ENCODE assay signal across 9 mouse cellular contexts in genomic region chr6:116228785-116229525, GRCm38 (mm10). TPM values are rescaled to one million over a fixed set of nuclear protein-coding genes. Genes with fewer than 3 reads are reported as not detected.
DNase-seq lines count a peak whose midpoint lies in the region; ATAC-seq and TF ChIP-seq lines count a peak whose summit lies in the region.
"Had no signal": no experiment of that assay in that cellular context is flagged by ENCODE, and none has a peak within 500 bp of the region (broad histone marks: within the 10 kb centered on the region; RNA-seq: fewer than 3 reads in every experiment).

No protein-coding gene starts in this region.

- no peaks in the 10 kb centered on the region for H3K27me3 ChIP-seq in lung, embryonic 15.5 days
- H3K27me3 ChIP-seq: megakaryocyte, embryonic 14.5 days had no signal

- no peak overlapping the region; the same call in 1 of the 2 replicates for H3K27ac ChIP-seq in layer of hippocampus, adult 2 months
- H3K27ac ChIP-seq in lung, embryonic 15.5 days, result no peak overlapping the region

- no peak overlapping the region for H3K4me2 ChIP-seq in lung, embryonic 15.5 days

- H3K9ac ChIP-seq in lung, embryonic 15.5 days, result no peak overlapping the region

- ATAC-seq in CD4-positive, CD25-positive, alpha-beta regulatory T cell, adult 4 months, result peak; percentile 90
- ATAC-seq in lung, embryonic 15.5 days (ENCODE audit: borderline replicate concordance, extremely low read depth, low FRiP score, low TSS enrichment), result 0 out of 2 replicates have a peak, but pooled peaks have one; percentile 14

- peaks cover 52% of the 10 kb centered on the region for H3K36me3 ChIP-seq in lung, embryonic 15.5 days

- 62% methylated on average over 12 of the region's 12 CpGs for WGBS in lung, embryonic 15.5 days

- no peaks in the 10 kb centered on the region for H3K4me1 ChIP-seq in lung, embryonic 15.5 days

- peak; percentile 40 for DNase-seq in WW6 (ENCODE audit: low read depth, low spot score)
- peak; percentile 65 to 68 for DNase-seq in cerebellum, postnatal 36 days
- DNase-seq in gastrocnemius, postnatal 25 days, result peak; percentile 32
- peak; percentile 77 to 85 for DNase-seq in layer of hippocampus, adult 2 months (ENCODE audit: low spot score in 2 of 2)
- DNase-seq in right cerebral cortex, adult 2 months (ENCODE audit: low spot score in 2 of 2), result peak; percentile 81 to 83
- DNase-seq in urinary bladder, postnatal 36 days (ENCODE audit: low spot score in 2 of 2), result peak; percentile 55 to 65

- peak; percentile 93 for TF ChIP-seq CTCF in layer of hippocampus, adult 2 months (conservative IDR thresholded peaks at IDR 0.05)

- H3K4me3 ChIP-seq in layer of hippocampus, adult 2 months, result no peak overlapping the region
- H3K4me3 ChIP-seq in lung, embryonic 15.5 days, result no peak overlapping the region
- H3K4me3 ChIP-seq: megakaryocyte, embryonic 14.5 days had no signal

- H3K9me3 ChIP-seq in lung, embryonic 15.5 days, result no peaks in the 10 kb centered on the region
- H3K9me3 ChIP-seq: megakaryocyte, embryonic 14.5 days had no signal

RNA-seq across cellular contexts. Expression of gene Washc2, which starts 21.1 kb away (rescaled TPM):
- 10 to 100 TPM; 43.9 to 68.3 TPM for polyA plus RNA-seq in CD4-positive, CD25-positive, alpha-beta regulatory T cell, adult 4 months (2017; shearing (Covaris generic))
- 10 to 100 TPM; 20.6 to 21.7 TPM for total RNA-seq in gastrocnemius, postnatal 25 days (2021)
- 100 to 1,000 TPM; 106 to 109 TPM for total RNA-seq in layer of hippocampus, adult 2 months (2021)
- 38.7 and 41.9 TPM in 2 replicates for polyA plus RNA-seq in lung, embryonic 15.5 days (2015; fragmentation: Nextera tagmentation; extraction: Ambion mirVana)

RNA-seq across cellular contexts. Expression of gene Zfand4, which starts 35.1 kb away (rescaled TPM):
- polyA plus RNA-seq in CD4-positive, CD25-positive, alpha-beta regulatory T cell, adult 4 months (2017; shearing (Covaris generic)), result under 1 TPM; 0.52 to 0.97 TPM
- total RNA-seq in gastrocnemius, postnatal 25 days (2021), result 1 to 10 TPM in 1 of 2 experiments, under 1 TPM in 1; 0.51 to 1.1 TPM
- total RNA-seq in layer of hippocampus, adult 2 months (2021), result 1 to 10 TPM; 8.0 to 8.1 TPM
- polyA plus RNA-seq in lung, embryonic 15.5 days (2015; fragmentation: Nextera tagmentation; extraction: Ambion mirVana), result 6.3 and 6.5 TPM in 2 replicates

RNA-seq across cellular contexts. Expression of gene Tmcc1, which starts 35.7 kb away (rescaled TPM):
- polyA plus RNA-seq in CD4-positive, CD25-positive, alpha-beta regulatory T cell, adult 4 months (2017; shearing (Covaris generic)), result 10 to 100 TPM; 30.4 to 30.8 TPM
- total RNA-seq in gastrocnemius, postnatal 25 days (2021), result 10 to 100 TPM; 34.4 to 48.0 TPM
- total RNA-seq in layer of hippocampus, adult 2 months (2021), result 10 to 100 TPM; 83.2 to 85.3 TPM
- polyA plus RNA-seq in lung, embryonic 15.5 days (2015; fragmentation: Nextera tagmentation; extraction: Ambion mirVana), result 11.1 and 13.2 TPM in 2 replicates

Comparison
In these comparisons a context has a peak if more than half of its experiments do, and no peak if none do; other contexts are left out.
1. DNase-seq: peak in every context shown above with its lines; median percentile 82 in right cerebral cortex, adult 2 months; 81 in layer of hippocampus, adult 2 months; 66 in cerebellum, postnatal 36 days; 60 in urinary bladder, postnatal 36 days; 40 in WW6; 32 in gastrocnemius, postnatal 25 days.
2. RNA of gene Washc2, which starts 21.1 kb away (total RNA-seq): 106 to 109 TPM in layer of hippocampus, adult 2 months; 20.6 to 21.7 TPM in gastrocnemius, postnatal 25 days; every median in the first group is over 4 times any median in the second.
3. RNA of gene Zfand4, which starts 35.1 kb away (total RNA-seq): 8.0 to 8.1 TPM in layer of hippocampus, adult 2 months; 0.51 to 1.1 TPM in gastrocnemius, postnatal 25 days; every median in the first group is over 4 times any median in the second.